In the genomic region with DNA sequence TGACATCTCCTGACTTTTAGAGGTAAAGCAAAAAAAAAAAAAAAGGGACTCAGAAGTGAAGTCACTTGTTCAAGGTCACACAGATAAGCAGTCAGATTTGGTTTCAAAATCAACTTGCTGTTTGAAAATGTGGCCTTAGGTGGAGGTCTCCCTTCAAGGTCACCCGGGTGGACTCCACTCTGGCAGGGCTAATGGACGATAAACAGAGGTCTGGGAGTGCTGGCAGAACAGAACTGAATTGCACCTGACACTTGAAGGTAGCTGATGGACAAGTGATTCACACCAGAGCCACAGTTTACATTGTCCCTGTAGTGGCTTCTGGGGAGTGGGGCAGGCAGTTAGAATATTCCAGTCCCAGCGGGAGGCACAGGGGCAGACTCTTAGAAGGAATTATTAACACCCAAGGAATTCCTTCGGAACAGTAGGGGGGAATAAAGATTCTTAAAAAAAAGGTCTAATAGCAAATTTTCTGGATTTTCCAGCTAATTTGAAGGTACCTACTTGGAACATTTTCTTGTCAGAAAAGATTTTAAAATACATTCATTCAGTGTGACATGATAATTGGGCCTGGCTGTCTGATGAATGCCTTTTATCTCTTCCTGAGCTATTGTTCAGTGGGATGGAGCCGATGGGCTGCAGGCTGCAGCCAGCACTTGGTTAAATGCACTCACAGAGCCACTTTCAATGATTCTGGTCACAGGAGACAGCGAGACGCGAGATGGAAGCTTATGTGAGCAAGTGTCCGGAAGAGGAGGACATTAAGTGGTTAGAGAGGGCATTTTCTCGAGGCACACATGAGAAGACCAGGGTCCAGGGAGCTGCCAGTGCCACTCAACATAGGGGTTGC, we compare ENCODE assay signal across 17 mouse cellular contexts. TPM values are rescaled to one million over a fixed set of nuclear protein-coding genes. Genes with fewer than 3 reads are reported as not detected.
DNase-seq lines count a peak whose midpoint lies in the region; ATAC-seq and TF ChIP-seq lines count a peak whose summit lies in the region.
"Had no signal": no experiment of that assay in that cellular context is flagged by ENCODE, and none has a peak within 500 bp of the region (broad histone marks: within the 10 kb centered on the region; RNA-seq: fewer than 3 reads in every experiment).

No protein-coding gene starts in this region.

- DNase-seq in hindbrain, embryonic 10.5 days (ENCODE audit: low spot score), result no peak
- no peak for DNase-seq in hindbrain, postnatal 0 days (ENCODE audit: low spot score)
- peak; percentile 40 for DNase-seq in adrenal gland, postnatal 14 days
- peak; percentile 70 for DNase-seq in forebrain, embryonic 14.5 days (ENCODE audit: low spot score)
- DNase-seq in left cerebral cortex, postnatal 4 days, result no peak
- no peak for DNase-seq in left cerebral cortex, postnatal 10 days (ENCODE audit: extremely low spot score in 1 of 2, low spot score in 2 of 2)
- DNase-seq: cerebellum, postnatal 25 days; gastrocnemius, postnatal 36 days; heart, postnatal 14 days; kidney, adult 9 months; lung, adult 2 months had no signal

- intact Hi-C loops in left cerebral cortex, postnatal 4 days (cut with DNase I), result loop anchor here (5.0 kb wide), 2 partner anchors 238 to 353 kb away; partner anchors contain the start of gene Shb
- intact Hi-C loops in left cerebral cortex, postnatal 10 days (cut with DNase I), result loop anchor here (5.0 kb wide), 3 partner anchors 87 to 348 kb away; no protein-coding TSS in a partner anchor

- H3K36me3 ChIP-seq in hindbrain, embryonic 10.5 days, result no peaks in the 10 kb centered on the region
- H3K36me3 ChIP-seq in hindbrain, postnatal 0 days (ENCODE audit: insufficient read depth, low read length), result no peaks in the 10 kb centered on the region
- no peaks in the 10 kb centered on the region for H3K36me3 ChIP-seq in forebrain, embryonic 14.5 days (ENCODE audit: control insufficient read depth, insufficient read depth, low read length)
- no peaks in the 10 kb centered on the region for H3K36me3 ChIP-seq in midbrain, embryonic 16.5 days (ENCODE audit: control insufficient read depth, insufficient read depth, low read length)

- H3K9ac ChIP-seq in hindbrain, postnatal 0 days (replicated peaks; ENCODE audit: low read length), result no peak overlapping the region
- peak overlapping the region; percentile 47; the same call in 1 of the 2 replicates for H3K9ac ChIP-seq in forebrain, embryonic 14.5 days (ENCODE audit: low read length)
- no peak overlapping the region for H3K9ac ChIP-seq in midbrain, embryonic 16.5 days (ENCODE audit: low read depth, low read length)

- peaks cover 74% of the 10 kb centered on the region for H3K27me3 ChIP-seq in hindbrain, embryonic 10.5 days (ENCODE audit: insufficient read depth, poor library complexity, severe bottlenecking)
- H3K27me3 ChIP-seq in hindbrain, postnatal 0 days (ENCODE audit: insufficient read depth, low read length), result peaks cover 8% of the 10 kb centered on the region; the same call in 1 of the 2 replicates
- no peaks in the 10 kb centered on the region for H3K27me3 ChIP-seq in forebrain, embryonic 14.5 days (replicated peaks; ENCODE audit: control insufficient read depth, insufficient read depth, low read length)
- no peaks in the 10 kb centered on the region for H3K27me3 ChIP-seq in midbrain, embryonic 16.5 days (ENCODE audit: control insufficient read depth, insufficient read depth, low read depth, low read length)

- H3K9me3 ChIP-seq in hindbrain, embryonic 10.5 days, result no peaks in the 10 kb centered on the region
- H3K9me3 ChIP-seq in hindbrain, postnatal 0 days (ENCODE audit: low read length), result no peaks in the 10 kb centered on the region
- H3K9me3 ChIP-seq in forebrain, embryonic 14.5 days (replicated peaks; ENCODE audit: control insufficient read depth, low read length), result no peaks in the 10 kb centered on the region
- H3K9me3 ChIP-seq in midbrain, embryonic 16.5 days (replicated peaks; ENCODE audit: control insufficient read depth, low read length, poor library complexity, severe bottlenecking), result no peaks in the 10 kb centered on the region
- H3K9me3 ChIP-seq: megakaryocyte, embryonic 14.5 days had no signal

- ATAC-seq in hindbrain, postnatal 0 days, result no peak
- peak; percentile 12; the same call in 1 of the 2 replicates for ATAC-seq in forebrain, embryonic 14.5 days
- no peak for ATAC-seq in midbrain, embryonic 16.5 days
- no peak for ATAC-seq in inflammation-experienced regulatory T-cells, adult 6 months
- ATAC-seq: CD4-positive, CD25-positive, alpha-beta regulatory T cell, adult 4 months had no signal

- no peak for TF ChIP-seq CTCF in hindbrain, postnatal 0 days (IDR thresholded peaks at IDR 0.05; ENCODE audit: low read depth)

- H3K4me3 ChIP-seq in hindbrain, embryonic 10.5 days, result 0 out of 2 replicates have a peak overlapping the region, but pooled peaks have one; percentile 23
- no peak overlapping the region for H3K4me3 ChIP-seq in hindbrain, postnatal 0 days (ENCODE audit: low read length)
- no peak overlapping the region for H3K4me3 ChIP-seq in forebrain, embryonic 14.5 days (ENCODE audit: low read depth, low read length)
- no peak overlapping the region for H3K4me3 ChIP-seq in midbrain, embryonic 16.5 days (ENCODE audit: low read depth, low read length)
- H3K4me3 ChIP-seq: erythroblast, embryonic 14.5 days; layer of hippocampus, adult 2 months; megakaryocyte, embryonic 14.5 days had no signal

- 7% methylated on average over 10 of the region's 10 CpGs for WGBS in hindbrain, embryonic 10.5 days
- WGBS in hindbrain, postnatal 0 days, result 23% methylated on average over 10 of the region's 10 CpGs
- 9% methylated on average over 10 of the region's 10 CpGs for WGBS in forebrain, embryonic 14.5 days
- 8% methylated on average over 10 of the region's 10 CpGs for WGBS in midbrain, embryonic 16.5 days

- H3K4me2 ChIP-seq in hindbrain, postnatal 0 days (ENCODE audit: low read depth, low read length), result no peak overlapping the region
- H3K4me2 ChIP-seq in forebrain, embryonic 14.5 days (ENCODE audit: low read length), result no peak overlapping the region
- no peak overlapping the region for H3K4me2 ChIP-seq in midbrain, embryonic 16.5 days (ENCODE audit: low read length)

- peak overlapping the region; percentile 80 for H3K27ac ChIP-seq in hindbrain, embryonic 10.5 days
- no peak overlapping the region for H3K27ac ChIP-seq in hindbrain, postnatal 0 days
- H3K27ac ChIP-seq in forebrain, embryonic 14.5 days (ENCODE audit: low read depth, low read length), result peak overlapping the region; percentile 70
- H3K27ac ChIP-seq in midbrain, embryonic 16.5 days (ENCODE audit: low read length), result peak overlapping the region; percentile 66
- H3K27ac ChIP-seq: layer of hippocampus, adult 2 months had no signal

- H3K4me1 ChIP-seq in hindbrain, embryonic 10.5 days (replicated peaks), result peaks cover 66% of the 10 kb centered on the region
- peaks cover 13% of the 10 kb centered on the region for H3K4me1 ChIP-seq in hindbrain, postnatal 0 days (ENCODE audit: insufficient read depth, low read length)
- H3K4me1 ChIP-seq in forebrain, embryonic 14.5 days (ENCODE audit: control insufficient read depth, insufficient read depth, low read length), result peaks cover 56% of the 10 kb centered on the region
- peaks cover 51% of the 10 kb centered on the region for H3K4me1 ChIP-seq in midbrain, embryonic 16.5 days (ENCODE audit: control insufficient read depth, insufficient read depth, low read length)

RNA-seq across cellular contexts. Expression of gene Aldh1b1, which starts 28.8 kb away (rescaled TPM):
- 7.3 and 7.4 TPM in 2 replicates for polyA plus RNA-seq in hindbrain, embryonic 10.5 days (2016; fragmentation: Nextera tagmentation; extraction: Ambion mirVana)
- total RNA-seq in hindbrain, postnatal 0 days (2014; rRNA removed), result 23.0 and 24.4 TPM in 2 replicates
- 18.8 TPM in 2 replicates for polyA plus RNA-seq in hindbrain, postnatal 0 days (2015; fragmentation: Nextera tagmentation; extraction: Ambion mirVana)
- total RNA-seq in adrenal gland, postnatal 14 days (2021), result 10.2 and 34.6 TPM in 2 replicates
- polyA plus RNA-seq in forebrain, embryonic 14.5 days (2014; fragmentation: Nextera tagmentation; extraction: Ambion mirVana), result 14.0 and 16.4 TPM in 2 replicates
- 22.7 and 24.2 TPM in 2 replicates for polyA plus RNA-seq in midbrain, embryonic 16.5 days (2015; fragmentation: Nextera tagmentation; extraction: Ambion mirVana)
- 1 to 10 TPM; 6.4 to 8.2 (median 6.5) TPM for polyA plus RNA-seq in inflammation-experienced regulatory T-cells, adult 6 months (2017; shearing (Covaris generic))
- 10 to 100 TPM; 27.9 to 28.0 TPM for total RNA-seq in left cerebral cortex, postnatal 4 days (2021)
- 10 to 100 TPM; 17.7 to 18.3 TPM for total RNA-seq in left cerebral cortex, postnatal 10 days (2021)

RNA-seq across cellular contexts. Expression of gene Igfbpl1, which starts 56.7 kb away (rescaled TPM):
- 13.7 and 56.4 TPM in 2 replicates for polyA plus RNA-seq in hindbrain, embryonic 10.5 days (2016; fragmentation: Nextera tagmentation; extraction: Ambion mirVana)
- total RNA-seq in hindbrain, postnatal 0 days (2014; rRNA removed), result 86.1 and 103 TPM in 2 replicates
- polyA plus RNA-seq in hindbrain, postnatal 0 days (2015; fragmentation: Nextera tagmentation; extraction: Ambion mirVana), result 20.3 and 22.2 TPM in 2 replicates
- not detected in 2 replicates for total RNA-seq in adrenal gland, postnatal 14 days (2021)
- 202 and 210 TPM in 2 replicates for polyA plus RNA-seq in forebrain, embryonic 14.5 days (2014; fragmentation: Nextera tagmentation; extraction: Ambion mirVana)
- 33.4 and 39.5 TPM in 2 replicates for polyA plus RNA-seq in midbrain, embryonic 16.5 days (2015; fragmentation: Nextera tagmentation; extraction: Ambion mirVana)
- not detected for polyA plus RNA-seq in inflammation-experienced regulatory T-cells, adult 6 months (2017; shearing (Covaris generic))
- total RNA-seq in left cerebral cortex, postnatal 4 days (2021), result 10 to 100 TPM; 35.5 to 36.2 TPM
- 1 to 10 TPM; 2.6 to 2.9 TPM for total RNA-seq in left cerebral cortex, postnatal 10 days (2021)
- total RNA-seq: gastrocnemius, postnatal 36 days had no signal
- polyA plus RNA-seq: CD4-positive, CD25-positive, alpha-beta regulatory T cell, adult 4 months; erythroblast, embryonic 14.5 days had no signal

Comparison
In these comparisons a context has a peak if more than half of its experiments do, and no peak if none do; other contexts are left out.
1. DNase-seq: peak in adrenal gland, postnatal 14 days (single experiment) and forebrain, embryonic 14.5 days (single experiment); none in hindbrain, embryonic 10.5 days (single experiment), hindbrain, postnatal 0 days (single experiment), left cerebral cortex, postnatal 4 days (single experiment) and left cerebral cortex, postnatal 10 days (0 of 2).
2. RNA of gene Igfbpl1, which starts 56.7 kb away (polyA plus RNA-seq): 202 to 210 TPM in forebrain, embryonic 14.5 days, 13.7 to 56.4 TPM in hindbrain, embryonic 10.5 days, 33.4 to 39.5 TPM in midbrain, embryonic 16.5 days and 20.3 to 22.2 TPM in hindbrain, postnatal 0 days; not detected in inflammation-experienced regulatory T-cells, adult 6 months; every median in the first group is over 10 times any median in the second.